Mouse (Mus musculus) cerebellum, adult 2 months (tissue): ENCODE data around the gene Car9. TPM values are rescaled to one million over a fixed set of nuclear protein-coding genes. Genes with fewer than 3 reads are reported as not detected.
A peak's percentile ranks its signal among the peaks of the same experiment; 100 is the strongest.

Experiments used
- DNase-seq, 2 experiments: peaks; one replicate each; pipeline ENCODE4 v3.0.0; 2021
- H3K27ac ChIP-seq: fragments of 200-500 bp; 2 replicates; pipeline ENCODE4 v1.5.1; 2012; ENCODE audit warnings: low read length, control low read depth, inconsistent platforms; ENCODE audit not compliant: insufficient read depth
- H3K27me3 ChIP-seq: fragments of 200-500 bp; 2 replicates; pipeline ENCODE4 v1.6.1; 2012; ENCODE audit warnings: inconsistent platforms, mild to moderate bottlenecking, low read length, moderate library complexity; ENCODE audit not compliant: control insufficient read depth, insufficient read depth
- H3K4me1 ChIP-seq: fragments of 200-500 bp; 2 replicates; pipeline ENCODE4 v1.6.1; 2011; ENCODE audit warnings: low read length; ENCODE audit not compliant: control insufficient read depth, insufficient read depth
- H3K4me3 ChIP-seq: fragments of 200-500 bp; replicated peaks from 2 replicates; pipeline ENCODE3; 2011; ENCODE audit warnings: mild to moderate bottlenecking, low read depth, low read length, control low read depth; ENCODE audit not compliant: insufficient read depth
- CTCF ChIP-seq: fragments of 200-500 bp; IDR thresholded peaks from 2 replicates; pipeline ENCODE4 v1.5.1; 2011; ENCODE audit warnings: low read depth, mild to moderate bottlenecking, control low read depth, low read length, moderate library complexity, borderline replicate concordance; ENCODE audit not compliant: insufficient read depth
- POLR2A ChIP-seq: fragments of 200-500 bp; IDR thresholded peaks from 2 replicates; pipeline ENCODE4 v1.6.1; 2011; ENCODE audit warnings: low read length, control low read depth, borderline replicate concordance; ENCODE audit not compliant: insufficient read depth
- WGBS: fragments of 180-500 bp; shearing (Covaris S2); methylation state at CpG from one replicate; pipeline ENCODE4 v1.1.7; 2018; 5-methylcytosine and 5-hydroxymethylcytosine counted together
- polyA plus RNA-seq: library from polyadenylated mRNA; depleted of rRNA; stranded (reverse); fragments of >200 nt; gene quantifications from 2 replicates; pipeline ENCODE4 v1.2.3, GENCODE M21; 2012

The Car9 gene
- polyA plus RNA-seq, 1 experiment: 15.8 TPM

GRCm38 (mm10) chr4:43508666-43508997 lies 1.9 kb downstream of the Car9 start:
- peak in 1 of 2 experiments; percentile 47 for DNase-seq
- WGBS: 19% methylated on average over 13 of the region's 13 CpGs
- Histone ChIP-seq H3K4me1 (peaks cover 10% of the 10 kb centered on the region), H3K4me3 (peak overlapping the region; percentile 28), H3K27me3 (no peaks in the 10 kb centered on the region), H3K27ac (no peak overlapping the region)
- TF ChIP-seq POLR2A: no peak
- no peak for TF ChIP-seq CTCF

DNA sequence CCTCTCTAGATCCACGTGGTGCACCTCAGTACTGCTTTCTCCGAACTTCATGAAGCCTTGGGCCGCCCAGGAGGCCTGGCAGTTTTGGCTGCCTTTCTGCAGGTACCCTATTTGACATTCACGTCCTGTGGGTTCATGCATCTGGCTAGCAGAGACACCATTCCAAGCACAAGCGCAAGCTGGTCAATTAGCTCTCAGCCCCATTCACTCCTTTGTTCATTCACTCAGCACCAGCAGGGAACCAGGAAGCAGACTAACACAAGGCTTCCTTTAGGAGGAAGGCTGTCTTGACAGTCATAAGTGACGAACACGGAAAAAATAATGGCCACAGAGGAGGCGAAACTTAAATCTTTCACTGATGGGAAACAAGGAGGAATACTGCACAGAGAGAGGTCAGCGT lies 2.3 kb downstream of the Car9 start:
- TF ChIP-seq CTCF (no peak), POLR2A (no peak)

GRCm38 (mm10) chr4:43511675-43512454 lies 5.1 kb downstream of the Car9 start:
- DNase-seq: no peak
- no peaks in the 10 kb centered on the region for H3K27me3 ChIP-seq
- H3K4me1 ChIP-seq: peaks cover 4% of the 10 kb centered on the region; the same call in 1 of the 2 replicates
- no peak for TF ChIP-seq POLR2A
- no peak overlapping the region for H3K4me3 ChIP-seq
- H3K27ac ChIP-seq: no peak overlapping the region
- 81% methylated on average over 19 of the region's 19 CpGs for WGBS

More for the DNA sequence above, 2.3 kb downstream of the Car9 start:
- Histone ChIP-seq H3K4me1 (peaks cover 10% of the 10 kb centered on the region), H3K27me3 (no peaks in the 10 kb centered on the region), H3K4me3 (no peak overlapping the region), H3K27ac (no peak overlapping the region)
- no peak for DNase-seq
- WGBS: 58% methylated on average over 9 of the region's 9 CpGs

- WGBS: 74% methylated on average over 7 of the region's 7 CpGs
- Histone ChIP-seq H3K27me3 (no peaks in the 10 kb centered on the region), H3K4me1 (no peaks in the 10 kb centered on the region; the same call in 1 of the 2 replicates), H3K27ac (no peak overlapping the region), H3K4me3 (no peak overlapping the region)
- DNase-seq: no peak
- no peak for TF ChIP-seq POLR2A
- TF ChIP-seq CTCF: no peak
Measured at GRCm38 (mm10) chr4:43512653-43513052, 5.9 kb downstream of the Car9 start.

DNA sequence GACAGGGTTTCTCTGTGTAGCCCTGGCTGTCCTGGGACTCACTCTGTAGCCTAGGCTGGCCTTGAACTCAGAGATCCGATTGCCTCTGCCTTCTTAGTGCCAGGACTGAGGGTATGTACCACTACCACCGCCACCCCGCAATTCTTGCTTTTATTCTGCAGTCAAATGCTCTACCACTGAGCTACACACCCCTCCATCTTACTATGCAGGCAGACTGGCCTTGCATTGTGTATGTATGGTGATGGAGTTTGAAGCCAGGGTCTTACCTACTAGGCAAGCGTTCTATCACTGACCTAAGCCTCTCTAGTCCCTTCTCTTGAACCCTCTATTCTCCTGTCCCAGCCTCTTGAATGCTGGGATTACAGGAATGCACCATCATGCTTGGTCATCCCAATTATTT lies 6.5 kb downstream of the Car9 start:
- no peak overlapping the region for H3K4me3 ChIP-seq
- no peaks in the 10 kb centered on the region; the same call in 1 of the 2 replicates for H3K4me1 ChIP-seq
- TF ChIP-seq CTCF: no peak
- TF ChIP-seq POLR2A: no peak
- H3K27me3 ChIP-seq: no peaks in the 10 kb centered on the region
- WGBS: 91% methylated on average over 4 of the region's 4 CpGs
- H3K27ac ChIP-seq: no peak overlapping the region
- DNase-seq: no peak

DNA sequence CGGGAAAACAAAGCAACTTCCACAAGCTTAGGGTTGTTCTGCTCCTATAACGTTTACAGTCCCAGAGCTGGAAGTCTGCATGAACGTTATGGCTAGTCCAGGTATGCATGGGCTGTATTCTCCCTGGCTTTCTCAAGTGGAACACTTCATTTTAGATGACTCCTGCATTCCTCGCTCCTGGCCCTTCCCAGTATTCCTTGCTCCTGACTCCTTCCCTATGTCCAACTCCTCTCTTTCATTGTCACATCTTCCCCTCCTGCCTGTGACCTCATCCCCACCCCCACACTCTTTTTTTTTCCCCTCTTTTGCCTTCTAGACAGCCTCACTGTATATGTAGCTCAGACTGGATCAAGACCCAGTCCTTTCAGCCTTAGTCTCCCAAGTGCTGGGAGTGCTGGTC lies 7.0 kb downstream of the Car9 start:
- no peak for DNase-seq
- 86% methylated on average over 4 of the region's 4 CpGs for WGBS
- H3K27me3 ChIP-seq: no peaks in the 10 kb centered on the region
- TF ChIP-seq POLR2A (no peak), CTCF (no peak)
- no peaks in the 10 kb centered on the region; the same call in 1 of the 2 replicates for H3K4me1 ChIP-seq
- no peak overlapping the region for H3K27ac ChIP-seq
- no peak overlapping the region for H3K4me3 ChIP-seq

- WGBS: 67% methylated on average over 11 of the region's 11 CpGs
- TF ChIP-seq CTCF (no peak), POLR2A (no peak)
- H3K4me1 ChIP-seq: no peaks in the 10 kb centered on the region; the same call in 1 of the 2 replicates
Measured at GRCm38 (mm10) chr4:43515764-43516708, 9.3 kb downstream of the Car9 start.

More at GRCm38 (mm10) chr4:43515764-43516708, 9.3 kb downstream of the Car9 start:
- no peak overlapping the region for H3K27ac ChIP-seq
- no peak for DNase-seq
- H3K4me3 ChIP-seq: no peak overlapping the region
- H3K27me3 ChIP-seq: no peaks in the 10 kb centered on the region
